Mouse (Mus musculus) activated CD4-positive, CD25-positive, alpha-beta regulatory T cell (primary cell): ENCODE results near the gene Arhgef15. TPM values are rescaled to one million over a fixed set of nuclear protein-coding genes. Genes with fewer than 3 reads are reported as not detected.

Experiments used
- polyA plus RNA-seq, 2 experiments: library from polyadenylated mRNA; unstranded; fragments of 100-300 nt; shearing (Covaris generic); gene quantifications; one replicate each; pipeline ENCODE4 v1.2.1; 2017

The Arhgef15 gene
- under 1 TPM in 1 of 2 experiments, not detected in 1; 0.12 TPM for polyA plus RNA-seq

GRCm38 (mm10) chr11:68957308-68957707 is at the start of gene Arhgef15:
Gene Arhgef15, minus strand, starts transcription at chr11:68957480.

GRCm38 (mm10) chr11:68975085-68975484 is 17.8 kb upstream of the Arhgef15 start, which contains the start of gene Rangrf:
Gene Rangrf, minus strand, starts transcription at chr11:68975185.

GRCm38 (mm10) chr11:68967337-68968282 is 10.3 kb upstream of the Arhgef15 start, which contains the start of gene Slc25a35:
Gene Slc25a35, plus strand, starts transcription at chr11:68968131.

GRCm38 (mm10) chr11:68926981-68927380 is 30.3 kb downstream of the Arhgef15 start, which contains the start of gene Odf4:
Gene Odf4, minus strand, starts transcription at chr11:68927081.

GRCm38 (mm10) chr11:68901351-68902046 is 55.8 kb downstream of the Arhgef15 start, which contains the start of gene Rpl26:
Gene Rpl26, plus strand, starts transcription at chr11:68901583.

Other genes starting within 250 kb of the Arhgef15 start
- 10 to 100 TPM; 59.1 to 78.7 TPM for gene Ndel1, start 85.6 kb downstream of the Arhgef15 start, polyA plus RNA-seq
- not detected for gene Rnf222, start 68.9 kb downstream of the Arhgef15 start, polyA plus RNA-seq
- gene Rpl26, start 55.9 kb downstream of the Arhgef15 start, polyA plus RNA-seq: 1,000 to 10,000 TPM in 1 of 2 experiments, 100 to 1,000 TPM in 1; 685 to 1,193 TPM
- under 1 TPM in 1 of 2 experiments, not detected in 1; 0.28 TPM for gene Odf4, start 30.4 kb downstream of the Arhgef15 start, polyA plus RNA-seq
- gene Slc25a35, start 10.7 kb upstream of the Arhgef15 start, polyA plus RNA-seq: 10 to 100 TPM in 1 of 2 experiments, 1 to 10 TPM in 1; 8.1 to 11.2 TPM
- gene Rangrf, start 17.7 kb upstream of the Arhgef15 start, polyA plus RNA-seq: 10 to 100 TPM; 18.9 to 36.2 TPM
- 1 to 10 TPM; 2.9 to 4.4 TPM for gene Pfas, start 51.0 kb upstream of the Arhgef15 start, polyA plus RNA-seq
- gene Ctc1, start 58.4 kb upstream of the Arhgef15 start, polyA plus RNA-seq: 10 to 100 TPM; 13.6 to 14.6 TPM
- 10 to 100 TPM; 23.1 to 23.3 TPM for gene Aurkb, start 88.2 kb upstream of the Arhgef15 start, polyA plus RNA-seq
- gene Borcs6, start 102.2 kb upstream of the Arhgef15 start, polyA plus RNA-seq: 1 to 10 TPM; 7.5 to 8.5 TPM
- gene Tmem107, start 113.3 kb upstream of the Arhgef15 start, polyA plus RNA-seq: 1 to 10 TPM; 3.4 to 4.2 TPM
- gene Vamp2, start 131.0 kb upstream of the Arhgef15 start, polyA plus RNA-seq: 100 to 1,000 TPM; 113 to 123 TPM
- 10 to 100 TPM in 1 of 2 experiments, 1 to 10 TPM in 1; 6.6 to 10.3 TPM for gene Per1, start 137.7 kb upstream of the Arhgef15 start, polyA plus RNA-seq
- under 1 TPM in 1 of 2 experiments, not detected in 1; 0.08 TPM for gene Hes7, start 162.9 kb upstream of the Arhgef15 start, polyA plus RNA-seq
- under 1 TPM in 1 of 2 experiments, not detected in 1; 0.17 TPM for gene 9130213A22Rik, start 165.1 kb upstream of the Arhgef15 start, polyA plus RNA-seq
- under 1 TPM in 1 of 2 experiments, not detected in 1; 0.05 TPM for gene Aloxe3, start 168.4 kb upstream of the Arhgef15 start, polyA plus RNA-seq
- gene Alox12b, start 199.5 kb upstream of the Arhgef15 start, polyA plus RNA-seq: not detected
- gene Alox8, start 240.4 kb upstream of the Arhgef15 start, polyA plus RNA-seq: 10 to 100 TPM in 1 of 2 experiments, 1 to 10 TPM in 1; 3.0 to 14.3 TPM